Mouse (Mus musculus) hindbrain, embryonic 10.5 days (tissue): Measurements from ENCODE around the gene Rnf216. TPM values are rescaled to one million over a fixed set of nuclear protein-coding genes. Genes with fewer than 3 reads are reported as not detected.

Experiments
- DNase-seq: peaks from one replicate; pipeline ENCODE4 v3.0.0-alpha.2; 2017; ENCODE audit warnings: low spot score
- H3K27ac ChIP-seq: fragments of 300-500 bp; sonication (generic); 2 replicates; pipeline ENCODE4 v1.5.1; 2016; ENCODE audit warnings: mild to moderate bottlenecking, moderate library complexity
- H3K27me3 ChIP-seq: fragments of 300-500 bp; sonication (generic); 2 replicates; pipeline ENCODE4 v1.6.1; 2016; ENCODE audit warnings: mild to moderate bottlenecking; ENCODE audit not compliant: poor library complexity, insufficient read depth, severe bottlenecking
- H3K36me3 ChIP-seq: fragments of 300-500 bp; sonication (generic); 2 replicates; pipeline ENCODE4 v1.6.1; 2016; ENCODE audit warnings: mild to moderate bottlenecking, moderate library complexity
- H3K4me1 ChIP-seq: fragments of 300-500 bp; sonication (generic); replicated peaks from 2 replicates; pipeline ENCODE4 v1.6.1; 2016; ENCODE audit warnings: mild to moderate bottlenecking
- H3K4me3 ChIP-seq: fragments of 300-500 bp; sonication (generic); 2 replicates; pipeline ENCODE4 v1.5.1; 2016; ENCODE audit warnings: mild to moderate bottlenecking, moderate library complexity
- H3K9me3 ChIP-seq: fragments of 300-500 bp; sonication (generic); 2 replicates; pipeline ENCODE4 v1.6.1; 2016; ENCODE audit warnings: mild to moderate bottlenecking, moderate library complexity
- WGBS: fragments of 180-500 bp; shearing (Covaris S2); methylation state at CpG from one replicate; pipeline ENCODE4 v1.1.7; 2016; 5-methylcytosine and 5-hydroxymethylcytosine counted together
- polyA plus RNA-seq: library from polyadenylated mRNA; unstranded; fragments of >200 nt; fragmentation: Nextera tagmentation; extraction: Ambion mirVana; gene quantifications from 2 replicates; pipeline ENCODE4 v1.2.1, GENCODE M21; 2016

Rnf216 gene
- polyA plus RNA-seq, 1 experiment from 2014 or later: 44.3 TPM

- Histone ChIP-seq H3K27me3 (no peaks in the 10 kb centered on the region), H3K36me3 (no peaks in the 10 kb centered on the region), H3K4me3 (no peak overlapping the region), H3K27ac (no peak overlapping the region), H3K4me1 (peaks cover 14% of the 10 kb centered on the region), H3K9me3 (peaks cover 11% of the 10 kb centered on the region)
- WGBS: 87% methylated on average over 16 of the region's 16 CpGs
- DNase-seq: no peak
These were observed 16.3 kb upstream of the Rnf216 start for GRCm38 (mm10) chr5:143129101-143129500.

GRCm38 (mm10) chr5:143127837-143128236 lies 15.0 kb upstream of the Rnf216 start:
- peaks cover 14% of the 10 kb centered on the region for H3K4me1 ChIP-seq
- no peak overlapping the region for H3K27ac ChIP-seq
- no peak overlapping the region for H3K4me3 ChIP-seq
- no peaks in the 10 kb centered on the region for H3K36me3 ChIP-seq
- H3K9me3 ChIP-seq: peaks cover 11% of the 10 kb centered on the region
- DNase-seq: no peak
- H3K27me3 ChIP-seq: no peaks in the 10 kb centered on the region
- WGBS: 88% methylated on average over 8 of the region's 8 CpGs

- Histone ChIP-seq H3K27me3 (no peaks in the 10 kb centered on the region), H3K4me1 (peaks cover 14% of the 10 kb centered on the region), H3K4me3 (no peak overlapping the region), H3K36me3 (no peaks in the 10 kb centered on the region), H3K27ac (no peak overlapping the region), H3K9me3 (peaks cover 11% of the 10 kb centered on the region)
- 68% methylated on average over 4 of the region's 4 CpGs for WGBS
- no peak for DNase-seq
These were observed 14.1 kb upstream of the Rnf216 start for GRCm38 (mm10) chr5:143126908-143127307.

- Histone ChIP-seq H3K4me3 (no peak overlapping the region), H3K9me3 (peaks cover 11% of the 10 kb centered on the region), H3K4me1 (peaks cover 14% of the 10 kb centered on the region), H3K27ac (no peak overlapping the region), H3K27me3 (no peaks in the 10 kb centered on the region), H3K36me3 (no peaks in the 10 kb centered on the region)
- no peak for DNase-seq
- WGBS: 93% methylated on average over 9 of the region's 9 CpGs
These were observed 13.3 kb upstream of the Rnf216 start for GRCm38 (mm10) chr5:143126089-143126488.

- Histone ChIP-seq H3K4me3 (no peak overlapping the region), H3K27ac (peak overlapping the region; percentile 40; the same call in 1 of the 2 replicates), H3K36me3 (no peaks in the 10 kb centered on the region), H3K27me3 (no peaks in the 10 kb centered on the region), H3K9me3 (peaks cover 10% of the 10 kb centered on the region), H3K4me1 (peaks cover 14% of the 10 kb centered on the region)
- no peak for DNase-seq
- 39% methylated on average over 7 of the region's 7 CpGs for WGBS
These were observed 12.8 kb upstream of the Rnf216 start for GRCm38 (mm10) chr5:143125601-143126000.

GRCm38 (mm10) chr5:143124805-143125378 lies 12.1 kb upstream of the Rnf216 start:
- H3K4me3 ChIP-seq: no peak overlapping the region
- WGBS: 75% methylated on average over 4 of the region's 4 CpGs
- H3K27ac ChIP-seq: no peak overlapping the region
- H3K4me1 ChIP-seq: peaks cover 14% of the 10 kb centered on the region
- DNase-seq: no peak
- no peaks in the 10 kb centered on the region for H3K27me3 ChIP-seq
- H3K36me3 ChIP-seq: no peaks in the 10 kb centered on the region
- peaks cover 5% of the 10 kb centered on the region for H3K9me3 ChIP-seq

GRCm38 (mm10) chr5:143122673-143123072 lies 9.9 kb upstream of the Rnf216 start:
- no peaks in the 10 kb centered on the region for H3K27me3 ChIP-seq
- no peak overlapping the region for H3K27ac ChIP-seq
- H3K36me3 ChIP-seq: no peaks in the 10 kb centered on the region
- H3K4me1 ChIP-seq: peaks cover 14% of the 10 kb centered on the region
- no peak overlapping the region for H3K4me3 ChIP-seq
- H3K9me3 ChIP-seq: 0 out of 2 replicates have a peak, but pooled peaks cover 1% of the 10 kb centered on the region
- 33% methylated on average over 1 of the region's 1 CpGs for WGBS
- DNase-seq: no peak

- no peak for DNase-seq
- Histone ChIP-seq H3K4me3 (no peak overlapping the region), H3K27ac (no peak overlapping the region), H3K4me1 (peaks cover 14% of the 10 kb centered on the region), H3K9me3 (0 out of 2 replicates have a peak, but pooled peaks cover 4% of the 10 kb centered on the region), H3K36me3 (no peaks in the 10 kb centered on the region), H3K27me3 (no peaks in the 10 kb centered on the region)
- 84% methylated on average over 8 of the region's 8 CpGs for WGBS
These were observed 9.3 kb upstream of the Rnf216 start for GRCm38 (mm10) chr5:143122125-143122524.

GRCm38 (mm10) chr5:143106842-143107241 lies 6.0 kb downstream of the Rnf216 start:
- 90% methylated on average over 3 of the region's 3 CpGs for WGBS
- H3K4me3 ChIP-seq: no peak overlapping the region
- H3K4me1 ChIP-seq: peaks cover 16% of the 10 kb centered on the region
- DNase-seq: no peak
- H3K36me3 ChIP-seq: peaks cover 10% of the 10 kb centered on the region; the same call in 1 of the 2 replicates
- no peaks in the 10 kb centered on the region for H3K27me3 ChIP-seq
- no peaks in the 10 kb centered on the region for H3K9me3 ChIP-seq
- no peak overlapping the region for H3K27ac ChIP-seq

- Histone ChIP-seq H3K4me1 (no peaks in the 10 kb centered on the region; the same call in 1 of the 2 replicates), H3K27me3 (no peaks in the 10 kb centered on the region), H3K4me3 (no peak overlapping the region), H3K9me3 (no peaks in the 10 kb centered on the region), H3K36me3 (no peaks in the 10 kb centered on the region), H3K27ac (no peak overlapping the region)
- no peak for DNase-seq
- 90% methylated on average over 2 of the region's 2 CpGs for WGBS
These were observed 9.6 kb downstream of the Rnf216 start for GRCm38 (mm10) chr5:143103231-143103630.

GRCm38 (mm10) chr5:143101626-143102025 lies 11.2 kb downstream of the Rnf216 start:
- 93% methylated on average over 1 of the region's 1 CpGs for WGBS

GRCm38 (mm10) chr5:143095256-143095655 lies 17.5 kb downstream of the Rnf216 start:
- H3K4me1 ChIP-seq: 0 out of 2 replicates have a peak, but pooled peaks cover 4% of the 10 kb centered on the region
- H3K9me3 ChIP-seq: no peaks in the 10 kb centered on the region
- DNase-seq: no peak
- no peak overlapping the region for H3K4me3 ChIP-seq
- 92% methylated on average over 7 of the region's 7 CpGs for WGBS
- H3K36me3 ChIP-seq: peaks cover 58% of the 10 kb centered on the region
- H3K27me3 ChIP-seq: no peaks in the 10 kb centered on the region
- H3K27ac ChIP-seq: no peak overlapping the region

More at GRCm38 (mm10) chr5:143101626-143102025, 11.2 kb downstream of the Rnf216 start:
- no peaks in the 10 kb centered on the region for H3K27me3 ChIP-seq
- 0 out of 2 replicates have a peak, but pooled peaks cover 7% of the 10 kb centered on the region for H3K36me3 ChIP-seq
- no peak for DNase-seq
- H3K4me1 ChIP-seq: no peaks in the 10 kb centered on the region; the same call in 1 of the 2 replicates
- no peak overlapping the region for H3K4me3 ChIP-seq
- H3K9me3 ChIP-seq: no peaks in the 10 kb centered on the region
- H3K27ac ChIP-seq: no peak overlapping the region

GRCm38 (mm10) chr5:143092891-143093290 lies 19.9 kb downstream of the Rnf216 start:
- no peak overlapping the region for H3K4me3 ChIP-seq
- H3K27ac ChIP-seq: no peak overlapping the region
- H3K9me3 ChIP-seq: no peaks in the 10 kb centered on the region
- H3K27me3 ChIP-seq: no peaks in the 10 kb centered on the region
- DNase-seq: no peak
- H3K4me1 ChIP-seq: 0 out of 2 replicates have a peak, but pooled peaks cover 4% of the 10 kb centered on the region
- peaks cover 81% of the 10 kb centered on the region for H3K36me3 ChIP-seq
- 78% methylated on average over 3 of the region's 3 CpGs for WGBS
